Mouse (Mus musculus) liver, embryonic 14.5 days (tissue): ENCODE measurements around the gene Sdhc. TPM values are rescaled to one million over a fixed set of nuclear protein-coding genes. Genes with fewer than 3 reads are reported as not detected.

Experiments
- ATAC-seq: fragments of 200-750 bp; cut with Nextera tagmentation; 2 replicates; pipeline ENCODE4 v1.8.0; 2017; ENCODE audit warnings: moderate number of reproducible peaks, mild to moderate bottlenecking, moderate library complexity; ENCODE audit not compliant: insufficient read depth
- DNase-seq, 3 experiments: peaks; one replicate each; pipeline ENCODE4 v3.0.0-alpha.2; 2012 to 2013; ENCODE audit warnings: low read depth in 3 of 3, low spot score in 3 of 3
- H3K27ac ChIP-seq: fragments of 300-500 bp; sonication (generic); 2 replicates; pipeline ENCODE4 v1.5.1; 2014; ENCODE audit warnings: moderate library complexity, mild to moderate bottlenecking, control low read depth, inconsistent platforms
- H3K27me3 ChIP-seq: fragments of 300-500 bp; sonication (generic); 2 replicates; pipeline ENCODE4 v1.6.1; 2014; ENCODE audit warnings: mild to moderate bottlenecking, low read length, moderate library complexity; ENCODE audit not compliant: control insufficient read depth, insufficient read depth
- H3K36me3 ChIP-seq: fragments of 300-500 bp; sonication (generic); replicated peaks from 2 replicates; pipeline ENCODE4 v1.6.1; 2014; ENCODE audit warnings: low read depth; ENCODE audit not compliant: control insufficient read depth, insufficient read depth
- H3K4me1 ChIP-seq, 2 experiments: fragments of 200-500 bp in 1 of 2; fragments of 300-500 bp in 1 of 2; sonication (generic) in 1 of 2; replicated peaks; 2 replicates each; pipeline ENCODE4 v1.6.1; 2012 to 2014; ENCODE audit warnings: antibody characterized with exemption in 1 of 2, inconsistent platforms in 1 of 2, low read length in 1 of 2; ENCODE audit not compliant: control insufficient read depth in 2 of 2, insufficient read depth in 2 of 2
- H3K4me2 ChIP-seq: fragments of 300-500 bp; sonication (generic); 2 replicates; pipeline ENCODE4 v1.6.1; 2014; ENCODE audit warnings: low read depth, mild to moderate bottlenecking, control low read depth, moderate library complexity
- H3K4me3 ChIP-seq, 2 experiments: fragments of 200-500 bp in 1 of 2; fragments of 300-500 bp in 1 of 2; sonication (generic) in 1 of 2; 2 replicates each; pipeline ENCODE4 v1.5.1; 2012 to 2014; ENCODE audit warnings: low read depth in 2 of 2, low read length in 2 of 2, mild to moderate bottlenecking in 2 of 2, control low read depth in 1 of 2, inconsistent platforms in 1 of 2, moderate library complexity in 1 of 2; ENCODE audit not compliant: insufficient read depth in 1 of 2
- H3K9ac ChIP-seq: fragments of 300-500 bp; sonication (generic); replicated peaks from 2 replicates; pipeline ENCODE4 v1.6.1; 2014; ENCODE audit warnings: mild to moderate bottlenecking, control low read depth, moderate library complexity
- H3K9me3 ChIP-seq: fragments of 300-500 bp; sonication (generic); 2 replicates; pipeline ENCODE4 v1.6.1; 2016; ENCODE audit warnings: low read length, mixed read lengths; ENCODE audit not compliant: control insufficient read depth
- CTCF ChIP-seq: IDR thresholded peaks from 2 replicates; pipeline ENCODE4 v1.5.1; 2016; ENCODE audit warnings: antibody characterized with exemption, low read depth, control low read depth
- EP300 ChIP-seq: IDR thresholded peaks from 2 replicates; pipeline ENCODE4 v1.6.1; 2016; ENCODE audit warnings: antibody characterized with exemption, low read depth
- WGBS: fragments of 180-500 bp; shearing (Covaris S2); extraction: QIAGEN DNeasy Blood & Tissue Kit; methylation state at CpG from one replicate; pipeline ENCODE4 v1.1.7; 2014; ENCODE audit not compliant: insufficient replicate concordance; 5-methylcytosine and 5-hydroxymethylcytosine counted together
- polyA plus RNA-seq, 2 experiments: library from polyadenylated mRNA; depleted of rRNA in 1 of 2; stranded (reverse) in 1 of 2; unstranded in 1 of 2; fragments of >200 nt; fragmentation: Nextera tagmentation in 1 of 2; extraction: Ambion mirVana in 1 of 2; gene quantifications; 2 replicates each; pipeline versions ENCODE4 v1.2.1 to v1.2.3; 2012 to 2014

The Sdhc gene
- polyA plus RNA-seq, 2 experiments: 111 to 147 TPM

GRCm38 (mm10) chr1:171110659-171111019, 39.8 kb downstream of the Sdhc start:
- Histone ChIP-seq H3K9me3 (no peaks in the 10 kb centered on the region), H3K4me1 (peaks cover 16 to 21% of the 10 kb centered on the region in 2 experiments; a peak in 3 of 4 replicates), H3K4me3 (peak overlapping the region; percentile 67 to 75), H3K36me3 (no peaks in the 10 kb centered on the region), H3K27ac (no peak overlapping the region), H3K4me2 (peak overlapping the region; percentile 97), H3K27me3 (no peaks in the 10 kb centered on the region), H3K9ac (peak overlapping the region; percentile 19; the same call in 1 of the 2 replicates)
- TF ChIP-seq CTCF (no peak), EP300 (no peak)
- WGBS: 21% methylated on average over 15 of the region's 15 CpGs
- DNase-seq (no peak), ATAC-seq (peak; percentile 36)

- no peaks in the 10 kb centered on the region for H3K9me3 ChIP-seq
- no peak overlapping the region for H3K27ac ChIP-seq
- no peak for ATAC-seq
- WGBS: 55% methylated on average over 9 of the region's 9 CpGs
- H3K27me3 ChIP-seq: no peaks in the 10 kb centered on the region
- H3K4me1 ChIP-seq: peaks cover 14 to 17% of the 10 kb centered on the region in 2 experiments; a peak in 3 of 4 replicates
- no peak overlapping the region for H3K9ac ChIP-seq
- DNase-seq: no peak
- no peaks in the 10 kb centered on the region for H3K36me3 ChIP-seq
- H3K4me2 ChIP-seq: 0 out of 2 replicates have a peak overlapping the region, but pooled peaks have one; percentile 0
- no peak overlapping the region for H3K4me3 ChIP-seq
- no peak for TF ChIP-seq EP300
These were observed 40.8 kb downstream of the Sdhc start for GRCm38 (mm10) chr1:171109620-171110019.

DNA sequence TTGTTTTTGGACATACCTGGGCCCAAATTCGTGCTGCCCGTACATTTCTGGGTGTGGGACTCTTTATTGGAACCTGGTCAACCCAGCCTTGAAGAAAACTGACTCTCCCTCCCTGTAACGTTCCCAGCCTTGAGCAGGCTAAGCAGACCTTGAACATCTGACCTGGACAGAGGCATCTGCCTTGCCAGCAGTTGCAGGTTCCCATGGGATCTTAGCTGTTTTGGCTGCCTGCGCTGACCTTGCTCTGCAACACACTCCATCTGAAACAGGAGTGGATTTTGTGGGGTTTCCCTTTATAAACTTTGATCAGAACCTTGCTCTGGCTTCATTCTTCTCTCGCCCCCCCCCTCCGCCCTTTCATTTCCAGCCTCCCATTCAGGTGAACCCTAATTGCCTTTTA, 45.2 kb downstream of the Sdhc start:
- no peaks in the 10 kb centered on the region for H3K36me3 ChIP-seq
- H3K27ac ChIP-seq: no peak overlapping the region
- no peaks in the 10 kb centered on the region for H3K27me3 ChIP-seq
- H3K9me3 ChIP-seq: no peaks in the 10 kb centered on the region
- ATAC-seq: no peak
- DNase-seq: no peak
- no peak overlapping the region for H3K9ac ChIP-seq
- H3K4me1 ChIP-seq: peaks cover 5 to 14% of the 10 kb centered on the region in 2 experiments
- 68% methylated on average over 6 of the region's 6 CpGs for WGBS
- no peak overlapping the region for H3K4me3 ChIP-seq
- no peak for TF ChIP-seq EP300
- TF ChIP-seq CTCF: no peak
- no peak overlapping the region for H3K4me2 ChIP-seq

- DNase-seq (peak in 1 of 3 experiments; percentile 39), ATAC-seq (peak; percentile 31; the same call in 1 of the 2 replicates)
- H3K4me2 ChIP-seq: peak overlapping the region; percentile 92
- H3K9me3 ChIP-seq: no peaks in the 10 kb centered on the region
- no peaks in the 10 kb centered on the region for H3K27me3 ChIP-seq
- TF ChIP-seq CTCF: no peak
- TF ChIP-seq EP300: no peak
- WGBS: 7% methylated on average over 10 of the region's 10 CpGs
- no peak overlapping the region for H3K27ac ChIP-seq
- peaks cover 5 to 10% of the 10 kb centered on the region in 2 experiments for H3K4me1 ChIP-seq
- H3K9ac ChIP-seq: peak overlapping the region; percentile 57
- peak overlapping the region; percentile 53 to 68 for H3K4me3 ChIP-seq
- no peaks in the 10 kb centered on the region for H3K36me3 ChIP-seq
These were observed 47.1 kb downstream of the Sdhc start for GRCm38 (mm10) chr1:171103179-171103840.

DNA sequence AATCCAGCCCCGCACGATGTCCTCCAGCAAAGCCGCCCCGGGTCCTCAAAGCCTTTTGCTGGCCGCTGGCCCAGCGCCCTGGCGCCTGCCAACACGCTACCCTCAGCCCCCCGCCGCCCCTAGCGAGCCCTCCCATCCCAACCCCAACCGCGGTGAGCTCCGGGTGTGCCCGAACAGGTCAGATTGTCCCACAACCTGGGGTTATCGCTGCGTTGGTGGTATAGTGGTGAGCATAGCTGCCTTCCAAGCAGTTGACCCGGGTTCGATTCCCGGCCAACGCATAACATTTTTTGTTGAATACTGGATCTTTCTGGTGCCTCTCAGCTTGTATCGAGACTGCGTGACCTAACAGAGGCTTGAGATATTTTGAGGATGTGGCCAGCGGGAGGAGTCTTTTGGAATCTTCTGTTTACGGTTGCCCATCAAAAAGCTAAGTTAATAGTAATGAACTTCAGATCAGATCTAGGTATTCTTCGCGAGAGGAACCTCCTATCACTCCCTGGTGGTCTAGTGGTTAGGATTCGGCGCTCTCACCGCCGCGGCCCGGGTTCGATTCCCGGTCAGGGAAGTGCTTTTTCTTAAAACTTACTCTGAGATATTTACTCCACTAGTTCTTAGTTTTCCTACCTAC, 47.7 kb downstream of the Sdhc start:
- Histone ChIP-seq H3K9ac (peak overlapping the region; percentile 72; the same call in 1 of the 2 replicates), H3K4me1 (peaks cover 10 to 15% of the 10 kb centered on the region in 2 experiments), H3K27me3 (no peaks in the 10 kb centered on the region), H3K36me3 (no peaks in the 10 kb centered on the region), H3K4me3 (peak overlapping the region; percentile 68 to 88), H3K4me2 (peak overlapping the region; percentile 92), H3K9me3 (no peaks in the 10 kb centered on the region), H3K27ac (peak overlapping the region; percentile 15; the same call in 1 of the 2 replicates)
- ATAC-seq: peak; percentile 82
- peak; percentile 63 to 74 (median 66) for DNase-seq
- WGBS: under 1% methylated on average over 35 of the region's 35 CpGs
- TF ChIP-seq EP300: no peak
- TF ChIP-seq CTCF: no peak
